Mouse (Mus musculus) cerebellum, adult 2 months (tissue): Measurements from ENCODE around the gene Scg3. TPM values are rescaled to one million over a fixed set of nuclear protein-coding genes. Genes with fewer than 3 reads are reported as not detected.
A peak's percentile ranks its signal among the peaks of the same experiment; 100 is the strongest.

ENCODE experiments used
- DNase-seq, 2 experiments: peaks; one replicate each; pipeline ENCODE4 v3.0.0; 2021
- H3K27ac ChIP-seq: fragments of 200-500 bp; 2 replicates; pipeline ENCODE4 v1.5.1; 2012; ENCODE audit warnings: low read length, control low read depth, inconsistent platforms; ENCODE audit not compliant: insufficient read depth
- H3K27me3 ChIP-seq: fragments of 200-500 bp; 2 replicates; pipeline ENCODE4 v1.6.1; 2012; ENCODE audit warnings: inconsistent platforms, mild to moderate bottlenecking, low read length, moderate library complexity; ENCODE audit not compliant: control insufficient read depth, insufficient read depth
- H3K4me1 ChIP-seq: fragments of 200-500 bp; 2 replicates; pipeline ENCODE4 v1.6.1; 2011; ENCODE audit warnings: low read length; ENCODE audit not compliant: control insufficient read depth, insufficient read depth
- H3K4me3 ChIP-seq: fragments of 200-500 bp; replicated peaks from 2 replicates; pipeline ENCODE3; 2011; ENCODE audit warnings: mild to moderate bottlenecking, low read depth, low read length, control low read depth; ENCODE audit not compliant: insufficient read depth
- CTCF ChIP-seq: fragments of 200-500 bp; IDR thresholded peaks from 2 replicates; pipeline ENCODE4 v1.5.1; 2011; ENCODE audit warnings: low read depth, mild to moderate bottlenecking, control low read depth, low read length, moderate library complexity, borderline replicate concordance; ENCODE audit not compliant: insufficient read depth
- POLR2A ChIP-seq: fragments of 200-500 bp; IDR thresholded peaks from 2 replicates; pipeline ENCODE4 v1.6.1; 2011; ENCODE audit warnings: low read length, control low read depth, borderline replicate concordance; ENCODE audit not compliant: insufficient read depth
- WGBS: fragments of 180-500 bp; shearing (Covaris S2); methylation state at CpG from one replicate; pipeline ENCODE4 v1.1.7; 2018; 5-methylcytosine and 5-hydroxymethylcytosine counted together
- polyA plus RNA-seq: library from polyadenylated mRNA; depleted of rRNA; stranded (reverse); fragments of >200 nt; gene quantifications from 2 replicates; pipeline ENCODE4 v1.2.3, GENCODE M21; 2012

Scg3 gene
- polyA plus RNA-seq, 1 experiment = 237 TPM

- 31% methylated on average over 4 of the region's 4 CpGs for WGBS
These were observed 49.6 kb downstream of the Scg3 start for GRCm38 (mm10) chr9:75634226-75634625.

GRCm38 (mm10) chr9:75633603-75634002 lies 50.3 kb downstream of the Scg3 start:
- Histone ChIP-seq H3K4me3 (no peak overlapping the region), H3K4me1 (peaks cover 11% of the 10 kb centered on the region; the same call in 1 of the 2 replicates), H3K27ac (no peak overlapping the region), H3K27me3 (no peaks in the 10 kb centered on the region)
- WGBS = 92% methylated on average over 8 of the region's 8 CpGs
- TF ChIP-seq POLR2A (no peak), CTCF (no peak)
- no peak for DNase-seq

More at GRCm38 (mm10) chr9:75634226-75634625, 49.6 kb downstream of the Scg3 start:
- DNase-seq = no peak
- H3K27me3 ChIP-seq = no peaks in the 10 kb centered on the region
- no peak overlapping the region for H3K4me3 ChIP-seq
- H3K4me1 ChIP-seq = peaks cover 10% of the 10 kb centered on the region; the same call in 1 of the 2 replicates
- no peak for TF ChIP-seq CTCF
- TF ChIP-seq POLR2A = no peak
- no peak overlapping the region for H3K27ac ChIP-seq

- TF ChIP-seq CTCF = peak; percentile 58; the same call in 1 of the 2 replicates
- no peak for TF ChIP-seq POLR2A
- H3K27ac ChIP-seq = 0 out of 2 replicates have a peak overlapping the region, but pooled peaks have one; percentile 37
- no peaks in the 10 kb centered on the region for H3K27me3 ChIP-seq
- WGBS = 53% methylated on average over 1 of the region's 1 CpGs
- peaks cover 11% of the 10 kb centered on the region; the same call in 1 of the 2 replicates for H3K4me1 ChIP-seq
- no peak for DNase-seq
- no peak overlapping the region for H3K4me3 ChIP-seq
These were observed 51.0 kb downstream of the Scg3 start for GRCm38 (mm10) chr9:75632902-75633301.

- TF ChIP-seq POLR2A (no peak), CTCF (no peak)
- H3K4me3 ChIP-seq = no peak overlapping the region
- 19% methylated on average over 10 of the region's 10 CpGs for WGBS
- H3K4me1 ChIP-seq = peaks cover 11% of the 10 kb centered on the region; the same call in 1 of the 2 replicates
- peak overlapping the region; percentile 37; the same call in 1 of the 2 replicates for H3K27ac ChIP-seq
- peak; percentile 45 to 52 for DNase-seq
- H3K27me3 ChIP-seq = no peaks in the 10 kb centered on the region
These were observed 51.7 kb downstream of the Scg3 start for GRCm38 (mm10) chr9:75632111-75632510.

- Histone ChIP-seq H3K4me3 (no peak overlapping the region), H3K27ac (no peak overlapping the region), H3K4me1 (peaks cover 11% of the 10 kb centered on the region; the same call in 1 of the 2 replicates), H3K27me3 (no peaks in the 10 kb centered on the region)
- TF ChIP-seq POLR2A = no peak
- TF ChIP-seq CTCF = no peak
- WGBS = 85% methylated on average over 8 of the region's 8 CpGs
- DNase-seq = no peak
These were observed 52.9 kb downstream of the Scg3 start for GRCm38 (mm10) chr9:75630823-75631454.

GRCm38 (mm10) chr9:75626308-75626604 lies 57.6 kb downstream of the Scg3 start:
- peak overlapping the region; percentile 89 for H3K4me3 ChIP-seq
- under 1% methylated on average over 14 of the region's 14 CpGs for WGBS
- H3K27me3 ChIP-seq = no peaks in the 10 kb centered on the region
- H3K27ac ChIP-seq = peak overlapping the region; percentile 96
- H3K4me1 ChIP-seq = peaks cover 10% of the 10 kb centered on the region; the same call in 1 of the 2 replicates
- DNase-seq = no peak
- no peak for TF ChIP-seq CTCF
- no peak for TF ChIP-seq POLR2A

- Histone ChIP-seq H3K27me3 (no peaks in the 10 kb centered on the region), H3K4me1 (peaks cover 8% of the 10 kb centered on the region; the same call in 1 of the 2 replicates), H3K4me3 (peak within 1 kb of the TSS; percentile 89), H3K27ac (peak within 1 kb of the TSS; percentile 96)
- 1% methylated on average over 89 of the region's 94 CpGs for WGBS
- peak; percentile 48; the same call in 1 of the 2 replicates for TF ChIP-seq POLR2A
- no peak for TF ChIP-seq CTCF
- DNase-seq = peak; percentile 87 to 88
These were observed 58.1 kb downstream of the Scg3 start, which contains the start of gene Lysmd2 for GRCm38 (mm10) chr9:75625556-75626307. Lysmd2 (plus strand) TSS chr9:75625741.
